Comparison of ENCODE assay signal across 9 mouse cellular contexts in genomic region chr10:70966642-70967345, GRCm38 (mm10).
A peak's percentile ranks its signal among the peaks of the same experiment; 100 is the strongest.
DNase-seq lines count a peak whose midpoint lies in the region; ATAC-seq and TF ChIP-seq lines count a peak whose summit lies in the region.
"Had no signal": no experiment of that assay in that cellular context is flagged by ENCODE, and none has a peak within 500 bp of the region (broad histone marks: within the 10 kb centered on the region; RNA-seq: fewer than 3 reads in every experiment).

No protein-coding gene starts in this region.

- intact Hi-C loops in left cerebral cortex, adult 2 months (cut with DNase I) = loop anchor here (5.0 kb wide), 1 partner anchor 251 kb away; no protein-coding TSS in a partner anchor

- no peak overlapping the region for H3K4me3 ChIP-seq in layer of hippocampus, adult 2 months
- H3K4me3 ChIP-seq in left cerebral cortex, adult 2 months = no peak overlapping the region
- H3K4me3 ChIP-seq: megakaryocyte, embryonic 14.5 days had no signal

- H3K27ac ChIP-seq in layer of hippocampus, adult 2 months = no peak overlapping the region
- H3K27ac ChIP-seq in left cerebral cortex, adult 2 months = no peak overlapping the region

- TF ChIP-seq CTCF in layer of hippocampus, adult 2 months (conservative IDR thresholded peaks at IDR 0.05) = 0 out of 2 replicates have a peak, but pooled peaks have one; percentile 10
- no peak; the same call in 1 of the 2 replicates for TF ChIP-seq CTCF in left cerebral cortex, adult 2 months (IDR thresholded peaks at IDR 0.05)

- ATAC-seq in megakaryocyte, adult 5-6 weeks (ENCODE audit: poor library complexity, severe bottlenecking) = no peak

- DNase-seq in layer of hippocampus, adult 2 months (ENCODE audit: low spot score in 2 of 2) = no peak
- no peak for DNase-seq in layer of hippocampus, postnatal 14 days (ENCODE audit: low spot score in 2 of 2)
- peak; percentile 62 for DNase-seq in gastrocnemius, adult 18-20 months (ENCODE audit: low spot score)
- DNase-seq in kidney, adult 18-20 months = peak; percentile 67
- peak; percentile 39 for DNase-seq in ovary, postnatal 14 days (ENCODE audit: low spot score)
- DNase-seq in left cerebral cortex, adult 2 months (ENCODE audit: extremely low spot score in 1 of 2, low spot score in 2 of 2) = no peak
- no peak for DNase-seq in retina, embryonic 14.5 days (ENCODE audit: low spot score)

Comparison
In these comparisons a context has a peak if more than half of its experiments do, and no peak if none do; other contexts are left out.
1. DNase-seq: peak in gastrocnemius, adult 18-20 months (single experiment), kidney, adult 18-20 months (single experiment) and ovary, postnatal 14 days (single experiment); none in layer of hippocampus, adult 2 months (0 of 2), layer of hippocampus, postnatal 14 days (0 of 2), left cerebral cortex, adult 2 months (0 of 2) and retina, embryonic 14.5 days (single experiment).